Mouse (Mus musculus) heart, embryonic 14.5 days (tissue): ENCODE measurements around the gene Cox4i1. TPM values are rescaled to one million over a fixed set of nuclear protein-coding genes. Genes with fewer than 3 reads are reported as not detected.

Source experiments
- ATAC-seq: fragments of 200-750 bp; cut with Nextera tagmentation; 2 replicates; pipeline ENCODE4 v1.8.0; 2017; ENCODE audit warnings: low read depth, moderate TSS enrichment; ENCODE audit not compliant: insufficient number of reproducible peaks, insufficient read depth, low FRiP score
- H3K27ac ChIP-seq, 2 experiments: fragments of 200-500 bp in 1 of 2; fragments of 300-500 bp in 1 of 2; sonication (generic) in 1 of 2; replicated peaks in 1 of 2; 2 replicates each; pipeline ENCODE4 v1.5.1; 2012 to 2014; ENCODE audit warnings: low read depth in 2 of 2, low read length in 2 of 2, control low read depth in 1 of 2, mild to moderate bottlenecking in 1 of 2, mixed read lengths in 1 of 2; ENCODE audit not compliant: control insufficient read depth in 1 of 2, insufficient read depth in 1 of 2
- H3K27me3 ChIP-seq: fragments of 300-500 bp; sonication (generic); 2 replicates; pipeline ENCODE4 v1.6.1; 2014; ENCODE audit warnings: mild to moderate bottlenecking, low read length, control low read depth; ENCODE audit not compliant: control insufficient read depth, insufficient read depth
- H3K36me3 ChIP-seq: fragments of 300-500 bp; sonication (generic); 2 replicates; pipeline ENCODE4 v1.6.1; 2014; ENCODE audit warnings: mild to moderate bottlenecking, control low read depth, low read length, mixed read lengths; ENCODE audit not compliant: control insufficient read depth, insufficient read depth
- H3K4me1 ChIP-seq, 2 experiments: fragments of 200-500 bp in 1 of 2; fragments of 300-500 bp in 1 of 2; sonication (generic) in 1 of 2; 2 replicates each; pipeline ENCODE4 v1.6.1; 2012 to 2014; ENCODE audit warnings: low read length in 2 of 2, control low read depth in 1 of 2, mixed read lengths in 1 of 2; ENCODE audit not compliant: control insufficient read depth in 2 of 2, insufficient read depth in 2 of 2
- H3K4me2 ChIP-seq: fragments of 300-500 bp; sonication (generic); 2 replicates; pipeline ENCODE4 v1.6.1; 2014; ENCODE audit warnings: mild to moderate bottlenecking, low read length
- H3K4me3 ChIP-seq, 2 experiments: fragments of 200-500 bp in 1 of 2; fragments of 300-500 bp in 1 of 2; sonication (generic) in 1 of 2; 2 replicates each; pipeline ENCODE4 v1.5.1; 2012 to 2014; ENCODE audit warnings: low read length in 2 of 2, mild to moderate bottlenecking in 2 of 2, control low read depth in 1 of 2, low read depth in 1 of 2, moderate library complexity in 1 of 2; ENCODE audit not compliant: control insufficient read depth in 1 of 2, insufficient read depth in 1 of 2
- H3K9ac ChIP-seq: fragments of 300-500 bp; sonication (generic); 2 replicates; pipeline ENCODE4 v1.6.1; 2014; ENCODE audit warnings: mild to moderate bottlenecking, low read length
- H3K9me3 ChIP-seq: fragments of 300-500 bp; sonication (generic); 2 replicates; pipeline ENCODE4 v1.6.1; 2016; ENCODE audit warnings: low read length, control low read depth; ENCODE audit not compliant: control insufficient read depth
- WGBS: fragments of 180-500 bp; shearing (Covaris S2); extraction: QIAGEN DNeasy Blood & Tissue Kit; methylation state at CpG from one replicate; pipeline ENCODE4 v1.1.7; 2014; 5-methylcytosine and 5-hydroxymethylcytosine counted together
- polyA plus RNA-seq: library from polyadenylated mRNA; unstranded; fragments of >200 nt; fragmentation: Nextera tagmentation; extraction: Ambion mirVana; gene quantifications from 2 replicates; pipeline ENCODE4 v1.2.1, GENCODE M21; 2014

The Cox4i1 gene
- polyA plus RNA-seq, 1 experiment from 2014 or later: 2,402 TPM

GRCm38 (mm10) chr8:120697154-120697978, 29.3 kb downstream of the Cox4i1 start:
- Histone ChIP-seq H3K9ac (no peak overlapping the region), H3K4me1 (peaks cover 20 to 25% of the 10 kb centered on the region in 2 experiments), H3K36me3 (no peaks in the 10 kb centered on the region), H3K4me3 (no peak overlapping the region), H3K4me2 (no peak overlapping the region), H3K9me3 (no peaks in the 10 kb centered on the region; the same call in 1 of the 2 replicates), H3K27ac (peak overlapping the region; percentile 25 to 61), H3K27me3 (0 out of 2 replicates have a peak, but pooled peaks cover 3% of the 10 kb centered on the region)
- no peak for ATAC-seq
- 57% methylated on average over 17 of the region's 17 CpGs for whole genome bisulfite sequencing

GRCm38 (mm10) chr8:120697979-120698272, 29.9 kb downstream of the Cox4i1 start:
- Histone ChIP-seq H3K9ac (no peak overlapping the region), H3K36me3 (no peaks in the 10 kb centered on the region), H3K27ac (0 out of 4 replicates have a peak overlapping the region, but pooled peaks of 1 of the 2 experiments have one; percentile 55), H3K4me1 (peaks cover 20 to 25% of the 10 kb centered on the region in 2 experiments), H3K4me3 (no peak overlapping the region), H3K27me3 (0 out of 2 replicates have a peak, but pooled peaks cover 3% of the 10 kb centered on the region), H3K4me2 (no peak overlapping the region), H3K9me3 (no peaks in the 10 kb centered on the region; the same call in 1 of the 2 replicates)
- no peak for ATAC-seq

- Histone ChIP-seq H3K4me2 (no peak overlapping the region), H3K9me3 (no peaks in the 10 kb centered on the region; the same call in 1 of the 2 replicates), H3K9ac (no peak overlapping the region), H3K4me3 (no peak overlapping the region), H3K4me1 (peaks cover 20 to 25% of the 10 kb centered on the region in 2 experiments), H3K36me3 (no peaks in the 10 kb centered on the region), H3K27me3 (0 out of 2 replicates have a peak, but pooled peaks cover 3% of the 10 kb centered on the region), H3K27ac (peak overlapping the region in 1 of 2 experiments; percentile 55; a peak in 1 of 4 replicates)
- WGBS: 69% methylated on average over 7 of the region's 7 CpGs
- no peak for ATAC-seq
These were observed 30.4 kb downstream of the Cox4i1 start for GRCm38 (mm10) chr8:120698426-120698825.

GRCm38 (mm10) chr8:120699079-120699478, 31.1 kb downstream of the Cox4i1 start:
- Histone ChIP-seq H3K9ac (no peak overlapping the region), H3K4me1 (peaks cover 15 to 20% of the 10 kb centered on the region in 2 experiments), H3K4me3 (no peak overlapping the region), H3K27me3 (0 out of 2 replicates have a peak, but pooled peaks cover 3% of the 10 kb centered on the region), H3K36me3 (no peaks in the 10 kb centered on the region), H3K9me3 (no peaks in the 10 kb centered on the region; the same call in 1 of the 2 replicates), H3K4me2 (no peak overlapping the region), H3K27ac (peak overlapping the region; percentile 55 to 59)
- ATAC-seq: no peak
- 54% methylated on average over 6 of the region's 6 CpGs for WGBS

GRCm38 (mm10) chr8:120699565-120699964, 31.5 kb downstream of the Cox4i1 start:
- Histone ChIP-seq H3K4me1 (peaks cover 10 to 17% of the 10 kb centered on the region in 2 experiments), H3K36me3 (no peaks in the 10 kb centered on the region), H3K9me3 (no peaks in the 10 kb centered on the region; the same call in 1 of the 2 replicates), H3K4me2 (no peak overlapping the region), H3K4me3 (no peak overlapping the region), H3K9ac (no peak overlapping the region), H3K27ac (peak overlapping the region; percentile 15 to 57; a peak in 3 of 4 replicates), H3K27me3 (0 out of 2 replicates have a peak, but pooled peaks cover 3% of the 10 kb centered on the region)
- ATAC-seq: no peak
- 53% methylated on average over 2 of the region's 2 CpGs for WGBS

GRCm38 (mm10) chr8:120700053-120700452, 32.0 kb downstream of the Cox4i1 start:
- Histone ChIP-seq H3K4me1 (peaks cover 10 to 17% of the 10 kb centered on the region in 2 experiments), H3K27ac (peak overlapping the region; percentile 15 to 57; a peak in 3 of 4 replicates), H3K9me3 (no peaks in the 10 kb centered on the region; the same call in 1 of the 2 replicates), H3K4me2 (no peak overlapping the region), H3K4me3 (no peak overlapping the region), H3K27me3 (0 out of 2 replicates have a peak, but pooled peaks cover 3% of the 10 kb centered on the region), H3K36me3 (no peaks in the 10 kb centered on the region), H3K9ac (no peak overlapping the region)
- no peak for ATAC-seq
- 61% methylated on average over 4 of the region's 4 CpGs for WGBS

GRCm38 (mm10) chr8:120701758-120702465, 33.9 kb downstream of the Cox4i1 start:
- Histone ChIP-seq H3K27ac (no peak overlapping the region), H3K4me1 (peaks cover 5 to 10% of the 10 kb centered on the region in 2 experiments), H3K4me3 (no peak overlapping the region), H3K27me3 (no peaks in the 10 kb centered on the region), H3K36me3 (no peaks in the 10 kb centered on the region), H3K4me2 (no peak overlapping the region), H3K9me3 (no peaks in the 10 kb centered on the region; the same call in 1 of the 2 replicates), H3K9ac (no peak overlapping the region)
- 55% methylated on average over 19 of the region's 19 CpGs for WGBS
- no peak for ATAC-seq
